Mouse (Mus musculus) neural tube, embryonic 11.5 days (tissue): ENCODE measurements around the gene Pcsk2. TPM values are rescaled to one million over a fixed set of nuclear protein-coding genes. Genes with fewer than 3 reads are reported as not detected.

ENCODE experiments used
- ATAC-seq: fragments of 200-750 bp; cut with Nextera tagmentation; 2 replicates; pipeline ENCODE4 v1.8.0; 2017; ENCODE audit warnings: moderate number of reproducible peaks, mild to moderate bottlenecking, moderate TSS enrichment, moderate library complexity; ENCODE audit not compliant: insufficient read depth, low FRiP score, low TSS enrichment
- DNase-seq: peaks from one replicate; pipeline ENCODE4 v3.0.0-alpha.2; 2015; ENCODE audit warnings: low spot score
- H3K27ac ChIP-seq: fragments of 300-500 bp; sonication (generic); 2 replicates; pipeline ENCODE4 v1.5.1; 2014; ENCODE audit warnings: low read depth, mild to moderate bottlenecking, low read length
- H3K27me3 ChIP-seq: fragments of 300-500 bp; sonication (generic); 2 replicates; pipeline ENCODE4 v1.6.1; 2014; ENCODE audit warnings: mild to moderate bottlenecking, low read length, mixed read lengths; ENCODE audit not compliant: control insufficient read depth, insufficient read depth
- H3K36me3 ChIP-seq: fragments of 300-500 bp; sonication (generic); 2 replicates; pipeline ENCODE4 v1.6.1; 2014; ENCODE audit warnings: mild to moderate bottlenecking, low read length, moderate library complexity, mixed read lengths; ENCODE audit not compliant: control insufficient read depth, insufficient read depth
- H3K4me1 ChIP-seq: fragments of 300-500 bp; sonication (generic); 2 replicates; pipeline ENCODE4 v1.6.1; 2014; ENCODE audit warnings: low read length, mixed read lengths; ENCODE audit not compliant: control insufficient read depth, insufficient read depth
- H3K4me2 ChIP-seq: fragments of 300-500 bp; sonication (generic); 2 replicates; pipeline ENCODE4 v1.6.1; 2014; ENCODE audit warnings: low read depth, mild to moderate bottlenecking, moderate library complexity
- H3K4me3 ChIP-seq: fragments of 300-500 bp; sonication (generic); 2 replicates; pipeline ENCODE4 v1.5.1; 2014; ENCODE audit warnings: low read depth, low read length
- H3K9ac ChIP-seq: fragments of 300-500 bp; sonication (generic); 2 replicates; pipeline ENCODE4 v1.6.1; 2014; ENCODE audit warnings: mild to moderate bottlenecking, low read length
- H3K9me3 ChIP-seq: fragments of 300-500 bp; sonication (generic); 2 replicates; pipeline ENCODE4 v1.6.1; 2016; ENCODE audit warnings: low read length; ENCODE audit not compliant: control insufficient read depth
- WGBS: fragments of 180-500 bp; shearing (Covaris S2); extraction: QIAGEN DNeasy Blood & Tissue Kit; methylation state at CpG from one replicate; pipeline ENCODE4 v1.1.7; 2014; 5-methylcytosine and 5-hydroxymethylcytosine counted together
- polyA plus RNA-seq: library from polyadenylated mRNA; unstranded; fragments of >200 nt; fragmentation: Nextera tagmentation; extraction: Ambion mirVana; gene quantifications from 2 replicates; pipeline ENCODE4 v1.2.1, GENCODE M21; 2014

The Pcsk2 gene
- polyA plus RNA-seq, 1 experiment from 2014 or later = 7.5 TPM

- 91% methylated on average over 5 of the region's 5 CpGs for WGBS
- no peaks in the 10 kb centered on the region for H3K36me3 ChIP-seq
Observed at GRCm38 (mm10) chr2:143789911-143790310, 244.0 kb downstream of the Pcsk2 start.

GRCm38 (mm10) chr2:143795858-143796257 is 249.9 kb downstream of the Pcsk2 start:
- WGBS = 88% methylated on average over 4 of the region's 4 CpGs
- no peak overlapping the region for H3K4me3 ChIP-seq

More at GRCm38 (mm10) chr2:143789911-143790310, 244.0 kb downstream of the Pcsk2 start:
- Histone ChIP-seq H3K27me3 (no peaks in the 10 kb centered on the region), H3K27ac (no peak overlapping the region), H3K4me1 (no peaks in the 10 kb centered on the region), H3K9me3 (no peaks in the 10 kb centered on the region), H3K9ac (no peak overlapping the region), H3K4me2 (no peak overlapping the region), H3K4me3 (no peak overlapping the region)
- DNase-seq = no peak
- ATAC-seq = no peak

GRCm38 (mm10) chr2:143796335-143797013 is 250.5 kb downstream of the Pcsk2 start:
- no peak for DNase-seq
- Histone ChIP-seq H3K9ac (no peak overlapping the region), H3K4me2 (no peak overlapping the region), H3K9me3 (no peaks in the 10 kb centered on the region), H3K27ac (no peak overlapping the region), H3K4me3 (no peak overlapping the region), H3K27me3 (no peaks in the 10 kb centered on the region), H3K4me1 (no peaks in the 10 kb centered on the region), H3K36me3 (no peaks in the 10 kb centered on the region)
- WGBS = 83% methylated on average over 4 of the region's 4 CpGs
- no peak for ATAC-seq

More at GRCm38 (mm10) chr2:143795858-143796257, 249.9 kb downstream of the Pcsk2 start:
- H3K9ac ChIP-seq = no peak overlapping the region
- no peaks in the 10 kb centered on the region for H3K27me3 ChIP-seq
- H3K27ac ChIP-seq = no peak overlapping the region
- H3K4me1 ChIP-seq = no peaks in the 10 kb centered on the region
- DNase-seq (no peak), ATAC-seq (no peak)
- H3K4me2 ChIP-seq = no peak overlapping the region
- H3K36me3 ChIP-seq = no peaks in the 10 kb centered on the region
- H3K9me3 ChIP-seq = no peaks in the 10 kb centered on the region

- no peak overlapping the region for H3K9ac ChIP-seq
- H3K27ac ChIP-seq = no peak overlapping the region
- WGBS = 75% methylated on average over 5 of the region's 5 CpGs
- no peak overlapping the region for H3K4me3 ChIP-seq
- ATAC-seq = no peak
- H3K4me2 ChIP-seq = no peak overlapping the region
- H3K9me3 ChIP-seq = no peaks in the 10 kb centered on the region
- DNase-seq = no peak
- H3K4me1 ChIP-seq = no peaks in the 10 kb centered on the region
- H3K27me3 ChIP-seq = no peaks in the 10 kb centered on the region
- no peaks in the 10 kb centered on the region for H3K36me3 ChIP-seq
Observed at GRCm38 (mm10) chr2:143801097-143801496, 255.1 kb downstream of the Pcsk2 start.

- no peak overlapping the region for H3K9ac ChIP-seq
- H3K27ac ChIP-seq = no peak overlapping the region
- H3K36me3 ChIP-seq = no peaks in the 10 kb centered on the region
- no peak overlapping the region for H3K4me2 ChIP-seq
- no peaks in the 10 kb centered on the region for H3K4me1 ChIP-seq
- H3K9me3 ChIP-seq = no peaks in the 10 kb centered on the region
- 71% methylated on average over 15 of the region's 15 CpGs for WGBS
- ATAC-seq (0 out of 2 replicates have a peak, but pooled peaks have one; percentile 23), DNase-seq (no peak)
- no peak overlapping the region for H3K4me3 ChIP-seq
- H3K27me3 ChIP-seq = no peaks in the 10 kb centered on the region
Observed at GRCm38 (mm10) chr2:143806140-143806923, 260.4 kb downstream of the Pcsk2 start.

GRCm38 (mm10) chr2:143806924-143807664 is 261.1 kb downstream of the Pcsk2 start:
- ATAC-seq = 0 out of 2 replicates have a peak, but pooled peaks have one; percentile 60
- Histone ChIP-seq H3K27me3 (no peaks in the 10 kb centered on the region), H3K9ac (no peak overlapping the region), H3K4me1 (no peaks in the 10 kb centered on the region), H3K36me3 (no peaks in the 10 kb centered on the region), H3K27ac (no peak overlapping the region), H3K4me3 (no peak overlapping the region), H3K4me2 (no peak overlapping the region), H3K9me3 (no peaks in the 10 kb centered on the region)
- DNase-seq = no peak
- 71% methylated on average over 9 of the region's 9 CpGs for WGBS

- H3K27me3 ChIP-seq = no peaks in the 10 kb centered on the region
- DNase-seq (no peak), ATAC-seq (no peak)
- no peak overlapping the region for H3K4me2 ChIP-seq
- no peak overlapping the region for H3K27ac ChIP-seq
- H3K36me3 ChIP-seq = no peaks in the 10 kb centered on the region
- H3K4me1 ChIP-seq = no peaks in the 10 kb centered on the region
- WGBS = 66% methylated on average over 5 of the region's 5 CpGs
- H3K9me3 ChIP-seq = no peaks in the 10 kb centered on the region
- H3K4me3 ChIP-seq = no peak overlapping the region
- no peak overlapping the region for H3K9ac ChIP-seq
Observed at GRCm38 (mm10) chr2:143808789-143809188, 262.8 kb downstream of the Pcsk2 start.

- no peaks in the 10 kb centered on the region for H3K4me1 ChIP-seq
- no peaks in the 10 kb centered on the region for H3K9me3 ChIP-seq
- no peak overlapping the region for H3K4me3 ChIP-seq
- no peaks in the 10 kb centered on the region for H3K36me3 ChIP-seq
- ATAC-seq (no peak; the same call in 1 of the 2 replicates), DNase-seq (no peak)
- no peaks in the 10 kb centered on the region for H3K27me3 ChIP-seq
- H3K9ac ChIP-seq = no peak overlapping the region
- no peak overlapping the region for H3K27ac ChIP-seq
- H3K4me2 ChIP-seq = no peak overlapping the region
- 54% methylated on average over 4 of the region's 4 CpGs for WGBS
Observed at GRCm38 (mm10) chr2:143812262-143812661, 266.3 kb downstream of the Pcsk2 start.
